Mouse (Mus musculus): Measurements from ENCODE around the gene Slit3. TPM values are rescaled to one million over a fixed set of nuclear protein-coding genes. Genes with fewer than 3 reads are reported as not detected.

Gene Slit3
- polyA plus RNA-seq, 1 experiment: 0.04 TPM

DNA sequence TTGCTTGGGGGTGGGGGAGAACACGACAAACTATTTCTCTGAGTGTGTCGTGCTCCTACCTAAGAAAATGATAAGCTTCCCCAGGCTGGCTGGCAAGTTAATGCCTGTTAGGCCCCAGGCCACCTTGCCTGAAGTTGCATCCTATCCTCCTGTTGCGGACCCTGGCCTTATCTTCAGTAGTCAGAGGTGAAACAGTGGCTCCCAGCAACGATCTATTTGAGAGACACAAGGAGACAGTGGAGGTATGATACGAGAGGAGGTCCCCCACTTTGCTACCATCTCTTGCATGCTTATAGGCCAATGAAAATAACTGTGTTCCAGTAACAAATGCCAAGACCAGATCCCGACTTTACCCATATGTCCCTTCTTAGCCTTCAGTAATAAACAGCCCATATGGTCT, 414.0 kb downstream of the Slit3 start:
- TF ChIP-seq GATA1 (IDR thresholded peaks at IDR 0.05; ENCODE audit: borderline replicate concordance, low read length): no peak
- no peak for TF ChIP-seq FLI1 (IDR thresholded peaks at IDR 0.05; ENCODE audit: low read length)
- Histone ChIP-seq H3K27me3 (replicated peaks) (no peaks in the 10 kb centered on the region), H3K9me3 (no peaks in the 10 kb centered on the region)

GRCm38 (mm10) chr11:35537128-35538088, 416.4 kb downstream of the Slit3 start:
- no peak for TF ChIP-seq GATA1 (IDR thresholded peaks at IDR 0.05; ENCODE audit: borderline replicate concordance, low read length)
- no peak for TF ChIP-seq FLI1 (IDR thresholded peaks at IDR 0.05; ENCODE audit: low read length)
- Histone ChIP-seq H3K9me3 (no peaks in the 10 kb centered on the region), H3K4me1 (no peaks in the 10 kb centered on the region), H3K4me3 (replicated peaks) (no peak overlapping the region), H3K27me3 (replicated peaks) (no peaks in the 10 kb centered on the region), H3K36me3 (replicated peaks; ENCODE audit: low read length) (no peaks in the 10 kb centered on the region)

More for the DNA sequence above, 414.0 kb downstream of the Slit3 start:
- Histone ChIP-seq H3K4me1 (no peaks in the 10 kb centered on the region), H3K4me3 (replicated peaks) (no peak overlapping the region), H3K36me3 (replicated peaks; ENCODE audit: low read length) (no peaks in the 10 kb centered on the region)

GRCm38 (mm10) chr11:35542731-35543130, 421.7 kb downstream of the Slit3 start:
- TF ChIP-seq GATA1 (IDR thresholded peaks at IDR 0.05; ENCODE audit: borderline replicate concordance, low read length) (no peak), FLI1 (IDR thresholded peaks at IDR 0.05; ENCODE audit: low read length) (no peak)

DNA sequence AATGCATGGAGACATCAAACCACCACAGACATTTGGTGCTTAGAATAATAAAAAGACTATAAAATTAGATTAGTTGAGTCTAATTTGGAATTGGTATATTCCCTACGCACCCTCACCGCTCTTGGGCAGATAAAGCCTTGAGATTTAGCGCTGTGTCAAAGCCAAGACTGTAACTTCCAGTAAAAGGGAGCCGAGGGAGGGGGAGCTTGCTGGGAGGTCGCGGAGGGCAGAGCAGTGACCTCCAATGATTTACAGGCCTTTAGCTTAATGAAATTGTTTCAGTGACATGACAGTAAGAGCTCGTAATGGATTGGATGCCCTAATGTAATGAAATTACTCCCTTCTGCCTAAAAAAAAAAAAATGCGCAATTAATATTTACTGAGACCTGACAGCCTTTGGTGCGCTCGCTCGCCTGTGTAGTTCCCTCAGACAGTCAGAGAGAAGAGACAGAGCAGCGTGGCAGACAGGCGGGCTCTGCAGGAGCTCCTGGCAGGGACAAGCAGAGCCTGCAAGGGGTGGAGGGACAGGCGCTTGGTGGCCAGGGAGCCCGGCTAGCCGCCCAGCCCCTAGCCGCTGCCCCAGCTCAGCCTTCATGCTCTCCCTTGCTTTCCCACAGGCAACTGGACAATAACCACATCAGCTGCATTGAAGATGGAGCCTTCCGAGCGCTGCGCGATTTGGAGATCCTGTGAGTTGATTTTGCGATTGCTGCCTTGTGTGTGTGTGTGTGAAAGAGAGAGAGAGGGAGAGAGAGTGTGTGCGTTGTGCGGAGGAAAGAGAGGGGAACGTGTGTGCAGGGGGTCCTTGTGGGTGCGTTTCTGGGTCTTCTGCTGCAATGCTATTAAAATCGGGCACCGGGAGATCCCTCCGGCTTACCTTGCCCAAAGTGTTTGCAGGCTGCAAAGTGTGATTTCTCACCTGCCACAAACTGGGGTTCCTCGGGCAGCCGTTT, 423.4 kb downstream of the Slit3 start:
- Histone ChIP-seq H3K9me3 (no peaks in the 10 kb centered on the region), H3K36me3 (replicated peaks; ENCODE audit: low read length) (no peaks in the 10 kb centered on the region), H3K27me3 (replicated peaks) (peaks cover 8% of the 10 kb centered on the region), H3K4me3 (replicated peaks) (no peak overlapping the region), H3K4me1 (no peaks in the 10 kb centered on the region)
- TF ChIP-seq FLI1 (IDR thresholded peaks at IDR 0.05; ENCODE audit: low read length) (no peak), GATA1 (IDR thresholded peaks at IDR 0.05; ENCODE audit: borderline replicate concordance, low read length) (no peak)

More at GRCm38 (mm10) chr11:35542731-35543130, 421.7 kb downstream of the Slit3 start:
- H3K36me3 ChIP-seq (replicated peaks; ENCODE audit: low read length): no peaks in the 10 kb centered on the region
- H3K4me3 ChIP-seq (replicated peaks): no peak overlapping the region
- H3K4me1 ChIP-seq: no peaks in the 10 kb centered on the region
- H3K27me3 ChIP-seq (replicated peaks): peaks cover 7% of the 10 kb centered on the region
- H3K9me3 ChIP-seq: no peaks in the 10 kb centered on the region

GRCm38 (mm10) chr11:35546081-35546822, 425.2 kb downstream of the Slit3 start:
- Histone ChIP-seq H3K4me1 (no peaks in the 10 kb centered on the region), H3K9me3 (no peaks in the 10 kb centered on the region), H3K4me3 (replicated peaks) (no peak overlapping the region), H3K36me3 (replicated peaks; ENCODE audit: low read length) (no peaks in the 10 kb centered on the region), H3K27me3 (replicated peaks) (peaks cover 8% of the 10 kb centered on the region)
- no peak for TF ChIP-seq FLI1 (IDR thresholded peaks at IDR 0.05; ENCODE audit: low read length)
- TF ChIP-seq GATA1 (IDR thresholded peaks at IDR 0.05; ENCODE audit: borderline replicate concordance, low read length): no peak

DNA sequence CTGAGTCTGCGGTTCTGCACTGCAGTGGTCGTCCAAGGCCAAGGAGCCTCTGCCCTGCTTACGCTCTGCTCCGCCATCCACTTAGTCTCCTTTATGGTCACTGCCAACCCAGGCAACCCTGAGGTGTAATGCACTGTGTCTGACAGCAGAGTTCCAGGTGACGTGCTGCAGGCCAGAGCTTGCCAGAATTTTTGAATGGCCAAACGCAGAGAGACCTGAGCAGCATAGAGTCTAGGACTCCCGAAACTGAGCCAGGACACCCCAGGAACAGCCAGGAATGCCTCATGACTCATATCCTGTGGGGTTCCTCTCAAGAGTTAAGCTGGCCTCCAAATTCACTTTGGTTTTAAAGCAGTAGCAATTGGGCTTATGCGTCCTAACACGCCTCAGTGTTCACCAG, 429.0 kb downstream of the Slit3 start:
- Histone ChIP-seq H3K9me3 (no peaks in the 10 kb centered on the region), H3K4me3 (replicated peaks) (no peak overlapping the region), H3K27me3 (replicated peaks) (peaks cover 5% of the 10 kb centered on the region), H3K36me3 (replicated peaks; ENCODE audit: low read length) (no peaks in the 10 kb centered on the region), H3K4me1 (no peaks in the 10 kb centered on the region)
- no peak for TF ChIP-seq FLI1 (IDR thresholded peaks at IDR 0.05; ENCODE audit: low read length)
- TF ChIP-seq GATA1 (IDR thresholded peaks at IDR 0.05; ENCODE audit: borderline replicate concordance, low read length): no peak

DNA sequence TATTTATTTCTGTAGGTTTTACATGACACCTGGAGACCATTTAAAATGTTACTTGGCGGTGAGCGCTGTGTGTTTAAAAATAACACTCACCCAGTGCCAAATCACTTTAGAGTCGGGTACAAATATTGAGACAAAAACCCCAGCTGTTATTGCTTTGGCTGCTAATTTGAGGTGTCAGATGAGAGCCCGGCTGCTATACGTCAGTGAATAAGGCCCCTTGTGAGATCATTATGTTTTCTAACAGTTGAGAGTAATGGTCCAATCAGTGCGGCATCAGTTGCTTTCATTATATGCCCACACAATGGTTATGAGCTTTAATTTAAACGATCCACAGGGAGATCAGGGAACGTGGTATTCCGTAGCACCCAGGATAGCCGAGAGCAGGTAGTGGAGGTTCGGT, 435.2 kb downstream of the Slit3 start:
- Histone ChIP-seq H3K9me3 (no peaks in the 10 kb centered on the region), H3K27me3 (replicated peaks) (no peaks in the 10 kb centered on the region), H3K4me1 (no peaks in the 10 kb centered on the region), H3K36me3 (replicated peaks; ENCODE audit: low read length) (no peaks in the 10 kb centered on the region), H3K4me3 (replicated peaks) (no peak overlapping the region)
- TF ChIP-seq GATA1 (IDR thresholded peaks at IDR 0.05; ENCODE audit: borderline replicate concordance, low read length) (no peak), FLI1 (IDR thresholded peaks at IDR 0.05; ENCODE audit: low read length) (no peak)

DNA sequence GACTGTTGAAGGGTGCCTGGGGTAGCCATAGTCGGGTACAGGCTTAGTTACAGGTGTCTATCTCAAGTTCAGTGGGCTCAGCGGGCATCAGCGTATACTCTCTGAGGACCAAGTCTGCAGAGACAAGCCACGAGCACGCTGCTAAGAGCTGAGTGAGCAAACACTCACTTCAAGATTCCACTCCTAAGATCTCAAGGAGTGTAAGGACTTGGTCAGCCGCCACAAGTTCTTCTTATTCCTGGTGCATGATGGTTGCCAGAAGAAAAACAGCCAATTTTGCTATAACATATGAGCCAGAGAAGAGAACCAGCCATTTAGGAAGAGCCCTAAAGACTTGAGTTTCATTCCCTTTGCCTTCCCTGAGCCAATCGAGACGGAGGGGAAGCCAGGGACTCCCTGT, 436.5 kb downstream of the Slit3 start:
- no peaks in the 10 kb centered on the region for H3K27me3 ChIP-seq (replicated peaks)
- TF ChIP-seq GATA1 (IDR thresholded peaks at IDR 0.05; ENCODE audit: borderline replicate concordance, low read length) (no peak), FLI1 (IDR thresholded peaks at IDR 0.05; ENCODE audit: low read length) (no peak)
- no peaks in the 10 kb centered on the region for H3K36me3 ChIP-seq (replicated peaks; ENCODE audit: low read length)
- no peak overlapping the region for H3K4me3 ChIP-seq (replicated peaks)
- H3K9me3 ChIP-seq: no peaks in the 10 kb centered on the region
- no peaks in the 10 kb centered on the region for H3K4me1 ChIP-seq

DNA sequence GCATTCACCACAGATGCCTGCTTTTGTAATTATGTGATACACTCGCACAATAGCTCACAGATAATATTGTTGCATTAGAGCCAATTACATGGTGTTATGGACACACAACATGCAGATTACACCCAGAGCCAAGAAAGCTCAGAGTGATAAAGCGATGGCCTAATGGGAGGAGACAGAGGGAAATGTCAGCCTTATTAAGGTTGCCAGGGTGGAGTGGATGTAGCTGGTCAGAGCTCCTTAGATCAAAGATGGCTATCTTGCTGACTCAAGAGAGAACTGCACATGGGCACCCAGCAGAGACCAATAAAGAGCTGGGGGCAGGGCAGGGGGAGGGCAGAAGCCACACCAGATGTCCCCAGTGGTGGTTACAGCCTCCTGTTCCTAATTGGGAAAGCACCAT, 437.3 kb downstream of the Slit3 start:
- Histone ChIP-seq H3K4me3 (replicated peaks) (no peak overlapping the region), H3K4me1 (no peaks in the 10 kb centered on the region), H3K36me3 (replicated peaks; ENCODE audit: low read length) (no peaks in the 10 kb centered on the region), H3K27me3 (replicated peaks) (no peaks in the 10 kb centered on the region), H3K9me3 (no peaks in the 10 kb centered on the region)
- TF ChIP-seq GATA1 (IDR thresholded peaks at IDR 0.05; ENCODE audit: borderline replicate concordance, low read length): no peak
- TF ChIP-seq FLI1 (IDR thresholded peaks at IDR 0.05; ENCODE audit: low read length): no peak
